Mouse (Mus musculus) mouse trophoblast stem cell (cell line): ENCODE results near the gene Ccne1.
"Not testable (repeated sequence)": the region's sequence is repeated elsewhere in the genome, so short reads cannot be mapped to it uniquely, and the experiment has no call there.

Source experiments
- in situ Hi-C, 2 experiments: fragments of 300-500 bp; cut with MseI, MboI; formaldehyde crosslinking; loops; 2 replicates in 1 of 2; 3 replicates in 1 of 2; pipeline ENCODE4 v1.15.1; 2025

The Ccne1 gene

DNA sequence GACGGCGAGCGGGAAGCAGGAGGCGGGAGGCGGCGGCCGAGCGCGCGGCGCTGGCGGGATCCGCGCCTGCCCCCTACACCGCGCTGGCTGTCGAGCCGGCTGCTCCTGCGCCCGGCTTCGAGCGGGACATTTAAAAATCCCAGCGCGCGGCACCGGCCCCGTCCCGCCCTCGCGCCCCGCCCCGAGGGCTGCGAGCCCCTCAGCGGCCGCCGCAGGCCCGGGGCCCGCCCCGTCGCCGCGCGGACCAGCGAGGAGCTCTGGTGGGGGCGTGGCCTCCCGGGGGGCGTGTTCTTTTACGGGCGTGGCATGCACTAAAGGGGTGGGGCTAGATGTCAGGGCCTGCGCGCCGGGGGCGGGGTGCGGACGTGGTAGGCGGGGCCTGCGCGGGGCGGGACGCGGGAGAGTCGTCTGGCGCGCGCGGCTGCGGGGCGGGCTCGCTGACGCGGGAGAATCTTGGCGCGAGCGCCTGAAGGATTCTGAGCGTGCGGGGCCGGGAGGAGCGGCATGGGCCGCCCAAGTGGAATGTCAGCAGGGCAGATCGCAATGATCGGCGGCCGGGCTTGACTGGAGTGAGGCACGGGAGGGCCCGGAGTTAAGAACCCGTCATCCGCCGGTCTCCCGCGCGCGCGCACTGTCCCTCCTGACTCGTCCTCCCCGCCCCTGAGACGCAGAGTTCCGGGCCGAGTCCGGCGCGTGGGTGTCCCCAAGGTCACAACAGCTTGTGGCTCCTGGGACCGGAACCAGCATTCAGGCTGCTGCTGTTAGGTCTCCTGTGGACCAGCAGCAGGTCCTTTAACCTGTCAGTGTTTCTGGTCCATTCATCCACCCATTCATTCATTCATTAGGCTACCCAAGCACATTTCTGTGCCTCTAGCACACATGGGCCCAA lies at the start of gene Ccne1:
Ccne1 (minus strand) TSS at position 164 of the 889 bp plus-strand sequence.
- in situ Hi-C loops = no loop called here

DNA sequence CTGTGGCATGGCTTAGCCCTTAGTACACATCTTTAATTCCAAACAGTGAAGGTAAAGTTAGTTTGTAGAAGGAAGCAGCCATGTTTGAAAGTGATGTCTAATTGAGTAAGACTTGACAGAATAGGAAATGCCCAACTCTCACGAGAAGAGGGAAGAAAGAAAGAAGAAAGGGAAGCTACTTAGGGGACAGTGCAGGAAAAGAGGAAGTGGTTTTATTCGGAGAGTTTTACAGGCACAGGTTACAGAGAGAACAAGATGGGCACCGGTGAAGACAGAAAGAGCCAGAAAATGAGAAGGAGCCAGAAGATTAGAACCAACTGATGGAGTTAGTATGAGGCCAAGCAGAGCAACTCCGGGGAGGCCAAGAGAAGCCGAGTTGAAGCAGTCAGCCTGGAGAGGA lies 48.5 kb upstream of the Ccne1 start:
- in situ Hi-C loops = loop anchor here in 1 of 2 experiments (25.0 kb wide), 1 partner anchor 794 kb away; no protein-coding TSS in a partner anchor

DNA sequence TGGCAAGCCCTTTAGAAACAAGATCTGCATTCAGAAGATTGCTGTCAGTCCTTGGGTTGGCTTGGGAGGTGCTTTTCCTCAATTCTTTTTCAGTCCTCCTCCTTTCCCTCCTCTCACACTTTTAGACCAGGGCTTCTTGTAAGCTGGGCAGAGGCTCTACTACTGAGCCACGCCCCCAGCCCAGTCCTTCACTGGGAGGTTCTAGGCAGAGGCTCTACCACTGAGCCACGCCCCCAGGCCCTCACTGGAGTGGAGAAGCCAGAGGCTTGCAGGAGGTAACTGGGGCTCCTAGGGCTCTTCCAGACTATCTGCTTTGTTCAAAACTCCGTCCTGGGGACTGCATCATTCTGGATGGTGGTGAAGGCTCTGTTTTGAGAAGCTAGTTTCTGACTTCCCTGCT lies 45.2 kb upstream of the Ccne1 start:
- in situ Hi-C loops = loop anchor here in 1 of 2 experiments (25.0 kb wide), 1 partner anchor 790 kb away; no protein-coding TSS in a partner anchor

DNA sequence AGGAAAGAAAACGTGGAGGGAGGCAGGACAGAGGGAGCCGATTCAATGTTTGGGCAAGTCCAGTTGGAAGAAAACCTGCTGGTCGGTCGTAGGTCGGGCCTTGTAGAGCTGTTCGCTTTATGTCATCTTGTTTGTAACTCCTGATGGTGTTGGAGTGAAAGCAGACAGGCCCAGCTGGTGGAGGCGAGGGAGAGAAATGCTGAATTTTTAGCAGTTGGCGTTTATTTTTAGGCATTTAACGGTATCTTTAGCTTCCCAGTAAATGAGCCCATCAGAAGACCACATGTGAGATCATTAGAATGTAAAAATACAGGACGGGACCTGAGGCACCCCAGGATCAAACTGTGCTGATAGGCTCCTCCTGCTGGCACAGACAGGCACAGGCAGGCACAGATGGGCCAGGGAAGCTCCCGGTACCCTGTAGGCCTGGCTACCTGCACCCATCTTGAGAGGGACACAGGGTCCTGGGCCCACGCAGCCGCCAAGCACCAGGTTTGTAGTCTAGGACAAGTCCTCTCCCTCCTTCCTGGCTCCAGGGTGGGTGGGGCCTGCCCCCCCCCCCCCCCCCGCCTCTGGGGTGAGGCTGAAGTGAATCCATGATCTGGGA lies 44.5 kb upstream of the Ccne1 start:
- in situ Hi-C loops = loop anchor here in 1 of 2 experiments (25.0 kb wide), 1 partner anchor 790 kb away; no protein-coding TSS in a partner anchor

DNA sequence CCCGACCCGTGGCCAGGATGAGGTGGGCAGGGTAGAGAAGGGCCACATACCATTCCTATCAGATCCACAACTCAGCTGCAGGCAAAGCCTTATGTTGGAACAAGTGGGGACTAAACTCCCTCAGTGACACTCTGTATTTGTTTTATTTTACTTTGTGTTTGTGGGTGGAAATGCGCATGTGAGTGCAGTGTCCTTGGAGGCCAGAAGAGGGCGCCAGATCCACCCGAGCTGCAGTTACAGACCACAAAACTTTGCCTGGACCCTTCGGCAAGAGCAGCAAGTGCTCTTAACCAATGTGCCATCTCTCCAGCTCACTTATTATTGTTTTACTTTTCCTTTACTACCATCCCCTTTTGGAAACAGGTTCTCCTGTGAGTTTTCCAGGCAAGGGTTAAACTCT lies 40.1 kb upstream of the Ccne1 start:
- in situ Hi-C loops = loop anchor here (10.0 kb wide), 2 partner anchors 83 to 93 kb away; no protein-coding TSS in a partner anchor

DNA sequence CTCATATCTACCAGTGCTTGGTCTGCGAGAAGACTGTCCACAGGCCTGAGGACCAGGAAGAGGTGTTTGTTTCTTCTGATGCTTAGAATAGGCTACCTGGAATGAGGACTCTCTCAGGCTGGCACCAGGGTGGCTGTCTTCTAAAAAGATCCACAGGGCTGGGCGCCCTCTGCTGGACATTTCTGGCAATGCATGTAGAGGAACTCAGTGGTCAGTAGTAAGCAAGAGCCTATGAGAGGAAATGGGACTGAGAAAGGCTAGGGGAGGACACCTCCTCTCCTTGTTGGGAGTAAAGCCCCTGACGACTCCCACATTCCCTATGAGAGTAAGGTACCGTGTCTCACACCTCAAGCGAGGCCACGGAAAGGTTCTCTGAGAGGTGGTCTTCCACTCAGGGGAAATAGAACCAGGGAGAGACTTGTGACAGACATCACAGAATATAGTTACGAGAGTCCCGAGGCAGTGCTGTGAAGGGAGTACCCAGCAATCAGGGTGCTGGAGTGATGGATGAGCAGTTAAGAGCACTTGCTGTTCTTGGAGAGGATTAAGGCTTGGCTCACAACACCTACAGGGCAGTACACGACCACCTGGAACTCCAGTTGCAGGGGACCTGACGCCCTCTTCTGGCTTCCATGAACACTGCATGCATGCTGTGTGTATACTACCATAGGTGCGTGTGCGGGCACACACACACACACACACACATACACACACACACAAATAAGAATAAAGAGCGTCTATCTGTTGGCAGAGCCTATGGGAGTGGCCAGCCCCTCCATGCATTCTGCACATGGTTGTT lies 34.6 kb upstream of the Ccne1 start:
- in situ Hi-C loops = loop anchor here (10.0 kb wide), 2 partner anchors 77 to 87 kb away; no protein-coding TSS in a partner anchor

DNA sequence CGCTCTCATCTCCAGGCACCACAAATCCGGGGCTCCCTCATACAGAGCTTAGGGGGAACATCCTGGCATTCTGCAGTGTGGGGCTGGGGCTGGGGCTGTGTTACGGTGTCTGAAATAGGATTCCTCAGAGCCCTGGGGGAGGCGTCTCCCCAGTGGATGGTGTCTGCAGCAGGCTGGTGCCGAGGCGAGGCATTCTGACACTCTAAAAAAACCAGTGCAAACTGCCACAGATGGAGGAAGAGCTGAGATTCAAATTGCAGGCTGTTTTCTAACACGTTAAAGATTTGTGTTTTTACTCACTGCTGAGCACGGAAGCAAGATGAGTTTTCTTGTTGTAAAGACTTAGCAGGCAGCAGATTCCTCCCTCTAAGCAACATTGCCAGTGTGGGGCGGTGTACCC lies 33.0 kb upstream of the Ccne1 start:
- in situ Hi-C loops = loop anchor here (10.0 kb wide), 2 partner anchors 76 to 86 kb away; no protein-coding TSS in a partner anchor

DNA sequence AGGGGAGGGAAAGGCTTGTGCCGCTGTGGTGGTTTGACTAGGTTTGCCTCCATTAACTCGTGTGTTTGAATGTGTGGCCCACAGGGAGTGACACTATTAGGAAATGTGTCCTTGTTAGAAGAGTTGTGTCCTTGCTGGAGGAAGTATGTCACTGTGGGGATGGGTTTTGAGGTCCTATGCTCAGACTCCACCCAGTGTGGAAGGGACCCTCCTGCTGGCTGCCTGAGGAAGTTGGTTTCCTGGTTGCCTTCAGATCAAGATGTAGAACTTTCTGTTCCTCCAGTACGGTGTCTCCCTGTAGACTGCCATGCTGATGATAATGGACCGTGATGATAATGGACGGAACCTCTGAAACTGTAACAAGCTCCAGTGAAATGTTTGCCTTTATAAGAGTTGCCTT lies 27.1 kb upstream of the Ccne1 start:
- in situ Hi-C loops = no loop called here

DNA sequence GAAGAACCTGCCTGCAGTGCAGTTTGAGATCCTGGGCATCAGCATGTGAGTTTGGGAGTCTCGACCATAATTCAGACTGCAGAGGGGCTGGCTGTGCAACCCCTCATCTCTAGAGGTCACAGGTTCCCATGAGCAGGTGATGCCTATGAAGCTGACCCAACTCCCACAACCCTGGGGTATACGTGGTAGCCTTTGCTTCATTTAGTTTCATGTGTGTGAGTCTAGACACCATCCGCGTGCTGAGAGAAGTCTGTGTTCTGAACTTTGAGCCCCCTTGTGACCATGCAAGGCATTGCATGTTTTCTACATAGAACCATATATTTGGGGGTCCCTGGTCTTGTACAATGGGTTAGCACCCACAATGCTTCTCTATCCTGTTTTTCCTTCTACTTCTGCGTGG lies 23.9 kb upstream of the Ccne1 start:
- in situ Hi-C loops = no loop called here

DNA sequence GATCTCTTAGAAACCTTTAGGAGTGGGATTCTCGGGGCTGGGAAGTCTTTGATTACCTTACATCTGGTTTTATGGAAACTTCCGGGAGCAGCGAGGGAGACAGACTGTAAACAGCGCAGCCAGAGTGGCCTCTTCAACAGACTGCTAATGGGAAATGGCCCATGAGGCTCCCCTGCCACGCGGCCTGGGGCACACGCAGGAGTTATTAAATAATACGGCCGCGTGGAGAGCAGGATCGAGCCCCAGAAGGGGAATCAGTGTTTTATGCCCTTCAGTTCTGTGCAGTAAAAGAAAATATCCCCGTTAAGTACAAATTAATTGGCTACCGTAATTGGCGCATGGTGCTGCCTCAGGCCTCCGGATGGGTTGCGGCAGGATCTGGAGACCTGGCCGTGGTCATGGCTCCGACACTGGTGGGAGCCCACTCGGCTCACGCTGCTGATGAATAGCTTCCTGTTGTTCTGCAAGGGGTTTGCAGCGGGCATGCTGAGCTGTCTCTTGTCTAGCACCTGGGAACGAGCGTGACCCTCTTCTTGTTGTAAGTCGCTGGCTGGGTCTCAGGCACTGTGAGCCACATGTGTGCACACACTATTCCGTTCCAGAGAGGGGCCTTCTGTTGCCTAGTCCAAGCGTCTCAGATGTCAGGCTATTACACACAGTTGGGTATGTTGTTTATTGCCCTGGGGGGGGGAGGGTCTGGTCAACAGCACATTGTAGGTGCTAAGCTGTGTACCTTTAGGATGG lies 22.8 kb upstream of the Ccne1 start:
- in situ Hi-C loops = no loop called here

DNA sequence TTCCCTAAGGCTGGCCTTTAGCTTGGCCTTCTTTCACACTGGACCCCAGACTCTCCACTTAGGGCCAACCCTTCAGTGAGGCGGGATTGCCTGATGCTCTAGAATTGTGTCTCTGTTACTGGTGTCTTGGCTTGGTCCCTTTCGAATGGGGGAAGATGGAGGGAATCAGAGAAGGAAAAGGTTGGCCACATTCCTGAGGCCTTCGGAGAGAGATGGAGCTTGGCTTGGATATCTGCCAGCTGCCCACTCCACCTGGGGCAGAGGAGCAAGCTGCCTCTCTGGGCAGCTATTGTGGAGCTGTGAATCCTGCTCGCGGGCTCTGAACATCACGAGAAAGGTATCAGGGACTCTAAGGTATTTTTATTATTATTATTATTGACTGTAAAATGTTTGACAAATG lies 22.2 kb upstream of the Ccne1 start:
- in situ Hi-C loops = no loop called here

DNA sequence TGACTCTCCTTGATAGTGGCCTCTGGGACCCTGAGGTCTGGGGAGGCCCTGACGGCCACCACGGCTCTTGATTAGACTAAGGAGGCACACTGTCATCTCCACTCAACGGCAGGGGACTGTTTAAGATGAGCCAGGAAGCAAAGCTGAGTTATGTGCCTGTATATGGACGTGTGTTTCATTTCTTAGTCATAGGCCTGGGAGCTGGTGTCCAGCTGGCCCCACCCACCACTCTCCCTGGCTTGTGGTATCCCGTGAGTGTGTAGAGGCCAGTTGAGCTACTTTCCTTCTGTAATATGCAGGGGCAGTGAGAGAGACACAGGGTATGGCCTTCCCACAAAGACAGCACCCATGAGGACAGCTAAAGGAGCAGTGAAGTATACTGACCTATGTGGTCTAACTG lies 20.9 kb upstream of the Ccne1 start:
- in situ Hi-C loops = not testable (repeated sequence)

DNA sequence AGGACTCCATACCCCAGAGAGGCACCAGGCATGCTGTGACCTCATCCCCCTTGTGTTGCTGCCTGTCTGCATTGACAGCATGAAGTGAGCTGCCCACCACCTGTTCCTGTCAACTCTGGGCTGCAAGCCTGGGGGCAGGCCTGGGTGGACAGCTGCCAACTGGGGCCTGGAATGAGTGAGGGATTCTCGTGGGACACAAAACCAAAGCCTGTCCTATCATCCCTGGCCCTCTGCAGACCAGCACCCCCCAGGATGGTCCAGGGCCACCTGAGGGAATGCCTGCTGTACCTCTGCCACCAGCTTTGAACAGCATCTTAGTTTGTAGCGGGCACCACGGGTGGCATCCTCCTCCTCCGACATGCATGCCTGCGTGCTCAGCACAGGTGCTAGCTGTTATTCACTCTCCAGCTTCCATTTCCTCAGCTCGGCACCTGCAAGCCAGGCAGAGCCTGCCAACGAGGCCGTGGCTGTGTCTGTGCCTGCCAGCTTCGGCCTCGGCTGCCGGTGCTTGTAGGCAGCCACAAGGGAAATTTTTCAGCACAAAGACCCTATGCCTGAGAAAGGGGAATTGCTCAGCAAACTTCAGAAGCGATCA lies 18.3 kb upstream of the Ccne1 start:
- in situ Hi-C loops = no loop called here

DNA sequence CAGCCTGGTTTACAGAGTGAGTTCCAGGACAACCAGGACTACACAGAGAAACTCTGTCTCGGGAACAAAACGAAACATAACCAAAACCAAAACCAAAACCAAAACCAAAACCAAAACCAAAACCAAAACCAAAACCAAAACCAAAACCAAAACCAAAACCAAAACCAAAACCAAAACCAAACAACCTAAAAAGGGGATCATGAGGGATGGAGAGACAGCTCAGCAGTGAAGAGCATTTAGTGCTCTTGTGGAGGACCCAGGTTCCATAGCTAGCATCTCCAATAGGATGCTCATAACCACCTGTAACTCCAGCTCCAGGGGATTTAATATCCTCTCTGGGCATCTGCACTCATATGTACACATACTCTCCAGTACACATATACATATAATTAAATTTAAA lies 16.8 kb upstream of the Ccne1 start:
- in situ Hi-C loops = not testable (repeated sequence)

DNA sequence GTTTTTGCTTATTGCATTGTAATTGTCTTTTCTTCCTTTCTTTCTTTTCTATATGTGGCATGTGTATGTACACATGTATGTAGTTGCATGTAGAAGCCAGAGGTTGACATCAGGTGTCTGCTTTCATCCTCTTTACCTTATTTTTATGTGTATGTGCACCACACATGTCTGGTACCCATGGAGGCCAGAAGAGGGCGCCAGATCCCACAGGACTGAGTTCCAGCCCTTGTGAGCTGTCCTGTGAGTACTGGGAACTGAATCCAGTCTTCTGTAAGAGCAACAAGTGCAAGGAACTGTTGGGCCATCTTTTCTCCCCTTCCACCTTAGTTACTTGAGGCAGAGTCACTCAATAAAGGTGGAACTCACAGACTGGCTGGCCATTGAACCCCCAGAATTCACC lies 11.3 kb upstream of the Ccne1 start:
- in situ Hi-C loops = no loop called here

DNA sequence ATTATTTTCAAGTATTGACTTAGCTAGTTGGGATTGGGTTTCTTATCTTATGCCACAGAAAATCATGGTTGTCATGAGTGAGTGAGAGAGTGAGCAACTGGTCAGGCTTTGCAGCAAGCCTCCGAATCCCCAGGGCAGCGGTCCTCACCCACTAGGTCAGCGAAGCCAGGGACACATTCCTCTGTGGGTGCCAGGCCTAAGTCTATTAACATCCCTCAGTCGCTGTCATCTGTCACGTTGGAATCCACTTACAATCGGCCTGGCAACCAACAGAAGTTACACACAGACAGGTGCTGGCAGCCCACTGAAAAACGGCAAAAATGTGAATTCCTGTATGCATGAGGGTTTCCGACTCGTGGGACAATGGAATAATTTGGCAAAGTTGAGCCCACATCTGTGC lies 5.1 kb upstream of the Ccne1 start:
- in situ Hi-C loops = no loop called here

DNA sequence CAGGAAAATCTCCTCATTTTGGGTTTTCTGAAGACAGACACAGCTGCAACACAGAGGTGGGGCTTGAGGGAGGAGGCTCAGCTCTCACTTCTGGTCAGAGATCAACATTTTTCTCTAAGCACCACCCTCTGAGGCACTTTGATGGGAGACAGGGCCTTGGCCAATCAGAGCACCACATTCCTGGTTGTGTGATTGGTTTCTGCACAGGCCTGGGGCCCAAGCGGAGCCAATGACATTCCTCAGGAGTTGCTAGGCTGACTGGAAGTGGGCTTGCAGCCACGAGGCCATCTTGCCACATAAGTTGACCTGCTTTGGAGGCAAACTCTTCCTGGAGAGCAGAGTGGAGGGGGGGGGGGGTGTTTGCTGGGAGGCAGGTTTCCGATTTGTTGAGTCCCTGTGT lies 4.7 kb upstream of the Ccne1 start:
- in situ Hi-C loops = no loop called here

DNA sequence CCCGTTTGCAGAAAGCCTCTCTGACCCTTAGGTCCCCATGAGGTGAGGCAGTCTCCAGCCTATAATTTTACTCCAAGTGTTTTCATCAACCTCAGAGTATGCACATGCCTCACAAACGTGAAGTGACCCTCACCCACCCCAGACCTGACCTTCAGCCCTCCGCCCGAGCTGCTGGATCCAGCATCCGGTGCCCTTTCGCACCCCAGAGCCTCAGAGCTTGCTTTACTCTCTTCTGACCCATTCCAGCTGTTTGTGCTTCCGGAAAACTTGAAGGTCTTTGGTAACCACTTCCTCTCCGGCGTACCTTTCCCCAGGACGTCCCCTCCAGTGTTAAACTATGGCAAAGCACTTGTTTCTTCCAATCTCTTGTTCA lies 912 bp upstream of the Ccne1 start:
- in situ Hi-C loops = no loop called here

DNA sequence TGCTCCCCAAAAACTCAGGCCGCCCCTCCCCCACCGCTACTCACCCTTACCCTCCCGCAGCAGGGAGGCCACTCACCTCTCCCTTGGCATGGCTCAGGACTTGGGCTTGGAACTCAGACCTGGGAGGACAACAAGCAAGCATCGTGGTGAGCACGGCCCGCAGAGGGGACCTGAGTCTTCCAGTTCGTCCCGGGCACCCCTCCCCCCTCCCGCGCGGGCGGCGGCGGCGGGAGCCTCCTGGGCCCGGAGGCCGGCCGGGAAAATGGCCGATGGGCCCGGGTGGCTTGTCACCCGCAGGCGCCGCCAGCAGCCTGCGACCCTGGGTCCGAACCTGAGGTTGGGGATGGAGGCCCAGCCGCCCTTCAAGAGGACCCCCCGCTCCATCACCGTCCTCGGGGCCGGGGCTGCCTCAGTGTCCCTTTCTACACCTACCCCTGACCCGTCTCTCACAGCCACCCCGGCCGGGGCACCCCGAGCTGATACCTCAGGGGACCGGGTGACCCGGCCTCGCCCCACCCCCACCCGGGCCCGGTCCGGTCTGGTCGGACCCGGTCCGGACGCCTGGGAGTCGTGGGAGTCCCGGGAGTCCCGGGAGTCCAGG lies 523 bp downstream of the Ccne1 start:
- in situ Hi-C loops = no loop called here

DNA sequence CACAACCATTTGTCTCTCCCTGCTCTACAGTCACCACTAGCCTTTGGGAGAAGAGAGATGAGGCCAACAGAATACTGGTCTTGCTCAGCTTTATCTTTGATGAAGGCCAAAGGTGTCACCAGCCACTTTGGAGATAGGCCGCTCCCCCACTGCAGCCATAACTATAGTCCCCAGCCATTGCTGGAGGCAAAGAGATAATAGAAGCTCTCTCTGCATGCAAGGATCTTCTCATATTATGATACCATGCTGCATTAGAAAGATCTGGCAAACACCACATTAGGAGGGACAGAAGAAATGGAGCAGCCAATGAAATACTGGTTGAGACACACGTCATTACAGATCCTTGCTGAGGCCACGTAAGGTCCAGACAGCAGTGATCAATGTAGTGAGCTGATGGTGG lies 2.0 kb downstream of the Ccne1 start:
- in situ Hi-C loops = no loop called here

DNA sequence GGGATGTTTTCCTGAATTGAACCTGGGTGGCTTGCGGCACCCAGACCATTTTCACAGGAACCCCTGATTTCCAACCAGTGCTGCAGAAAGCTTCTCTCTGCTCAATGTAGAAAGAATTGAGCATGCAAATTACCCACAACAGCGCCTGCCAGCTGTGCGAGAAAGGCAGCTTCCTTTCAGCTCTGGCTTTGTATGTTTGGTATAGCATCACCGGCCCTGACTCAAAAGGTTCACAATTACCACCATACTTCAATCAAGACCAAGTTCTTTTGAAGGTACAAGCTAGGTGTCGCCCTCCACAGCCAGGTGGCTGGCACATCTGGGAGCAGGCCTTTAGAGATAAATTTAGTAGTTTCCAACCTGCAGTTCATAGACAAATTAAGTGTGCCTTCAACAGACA lies 3.2 kb downstream of the Ccne1 start:
- in situ Hi-C loops = no loop called here
